Mouse (Mus musculus) lung, postnatal 14 days (tissue): Measurements from ENCODE around the gene Grik1.

Experiments used
- DNase-seq: peaks from one replicate; pipeline ENCODE4 v3.0.0; 2021

Grik1 gene

GRCm38 (mm10) chr16:87851550-87851949 lies 438.5 kb downstream of the Grik1 start:
- DNase-seq: no peak

GRCm38 (mm10) chr16:87848799-87849198 lies 441.3 kb downstream of the Grik1 start:
- DNase-seq: no peak
